Mouse (Mus musculus) ES-Bruce4 (cell line): ENCODE measurements around the gene Themis2. TPM values are rescaled to one million over a fixed set of nuclear protein-coding genes. Genes with fewer than 3 reads are reported as not detected.
"Not testable (repeated sequence)": the region's sequence is repeated elsewhere in the genome, so short reads cannot be mapped to it uniquely, and the experiment has no call there.

Experiments
- H3K27ac ChIP-seq: 2 replicates; pipeline ENCODE4 v1.5.1; 2012; ENCODE audit warnings: low read length, inconsistent platforms; ENCODE audit not compliant: insufficient read depth
- H3K27me3 ChIP-seq: 2 replicates; pipeline ENCODE4 v1.6.1; 2012; ENCODE audit warnings: mild to moderate bottlenecking, low read length, inconsistent platforms; ENCODE audit not compliant: control insufficient read depth, poor library complexity, insufficient read depth, severe bottlenecking
- H3K36me3 ChIP-seq: 2 replicates; pipeline ENCODE4 v1.6.1; 2012; ENCODE audit warnings: inconsistent platforms, mild to moderate bottlenecking, low read length, moderate library complexity; ENCODE audit not compliant: control insufficient read depth, poor library complexity, insufficient read depth, severe bottlenecking
- H3K4me1 ChIP-seq: one replicate; pipeline ENCODE4 v1.8.1; 2011; ENCODE audit warnings: low read length; ENCODE audit not compliant: control insufficient read depth, insufficient read depth
- H3K4me3 ChIP-seq: 2 replicates; pipeline ENCODE4 v1.5.1; 2011; ENCODE audit warnings: low read depth, mild to moderate bottlenecking, low read length
- H3K9ac ChIP-seq: 2 replicates; pipeline ENCODE4 v1.6.1; 2012; ENCODE audit warnings: low read depth, mild to moderate bottlenecking, inconsistent platforms; ENCODE audit not compliant: poor library complexity, severe bottlenecking
- H3K9me3 ChIP-seq: replicated peaks from 2 replicates; pipeline ENCODE4 v1.6.1; 2012; ENCODE audit warnings: mild to moderate bottlenecking, low read length, inconsistent platforms; ENCODE audit not compliant: control insufficient read depth, poor library complexity, insufficient read depth, severe bottlenecking
- CTCF ChIP-seq: IDR thresholded peaks from one replicate; pipeline ENCODE4 v1.8.1; 2011; ENCODE audit warnings: low read depth, low read length
- EP300 ChIP-seq: IDR thresholded peaks from 2 replicates; pipeline ENCODE4 v1.6.1; 2011; ENCODE audit warnings: low read depth, low read length; ENCODE audit not compliant: insufficient read depth
- POLR2A ChIP-seq: IDR thresholded peaks from one replicate; pipeline ENCODE4 v1.8.1; 2011; ENCODE audit warnings: low read length; ENCODE audit not compliant: insufficient read depth
- polyA plus RNA-seq: library from polyadenylated mRNA; stranded (reverse); fragments of >200 nt; gene quantifications from 2 replicates; pipeline ENCODE4 v1.2.4, GENCODE M21; 2011; ENCODE audit warnings: low read depth; ENCODE audit not compliant: missing spikeins, insufficient read depth, insufficient read length

The Themis2 gene
- polyA plus RNA-seq, 1 experiment = 0.84 TPM

GRCm38 (mm10) chr4:132795171-132795570 is 1.0 kb downstream of the Themis2 start:
- Histone ChIP-seq H3K4me1 (no peaks in the 10 kb centered on the region), H3K27ac (no peak overlapping the region), H3K27me3 (no peaks in the 10 kb centered on the region), H3K36me3 (no peaks in the 10 kb centered on the region), H3K4me3 (no peak overlapping the region), H3K9me3 (no peaks in the 10 kb centered on the region), H3K9ac (no peak overlapping the region)
- TF ChIP-seq CTCF (no peak), POLR2A (no peak)

GRCm38 (mm10) chr4:132794760-132795159 is 1.4 kb downstream of the Themis2 start:
- TF ChIP-seq CTCF = no peak
- no peak for TF ChIP-seq POLR2A
- no peak for TF ChIP-seq EP300
- Histone ChIP-seq H3K9ac (no peak overlapping the region), H3K4me1 (no peaks in the 10 kb centered on the region), H3K4me3 (no peak overlapping the region), H3K9me3 (no peaks in the 10 kb centered on the region), H3K36me3 (no peaks in the 10 kb centered on the region), H3K27ac (no peak overlapping the region), H3K27me3 (no peaks in the 10 kb centered on the region)

- Histone ChIP-seq H3K36me3 (no peaks in the 10 kb centered on the region), H3K4me1 (no peaks in the 10 kb centered on the region), H3K27ac (no peak overlapping the region), H3K4me3 (no peak overlapping the region), H3K9me3 (no peaks in the 10 kb centered on the region), H3K27me3 (no peaks in the 10 kb centered on the region), H3K9ac (no peak overlapping the region)
- TF ChIP-seq EP300 (no peak), POLR2A (no peak), CTCF (no peak)
Measured at GRCm38 (mm10) chr4:132794028-132794427, 2.2 kb downstream of the Themis2 start.

GRCm38 (mm10) chr4:132793322-132794004 is 2.7 kb downstream of the Themis2 start:
- not testable (repeated sequence) for H3K4me1 ChIP-seq, H3K9ac ChIP-seq, H3K36me3 ChIP-seq, H3K9me3 ChIP-seq, H3K4me3 ChIP-seq, H3K27ac ChIP-seq, H3K27me3 ChIP-seq

DNA sequence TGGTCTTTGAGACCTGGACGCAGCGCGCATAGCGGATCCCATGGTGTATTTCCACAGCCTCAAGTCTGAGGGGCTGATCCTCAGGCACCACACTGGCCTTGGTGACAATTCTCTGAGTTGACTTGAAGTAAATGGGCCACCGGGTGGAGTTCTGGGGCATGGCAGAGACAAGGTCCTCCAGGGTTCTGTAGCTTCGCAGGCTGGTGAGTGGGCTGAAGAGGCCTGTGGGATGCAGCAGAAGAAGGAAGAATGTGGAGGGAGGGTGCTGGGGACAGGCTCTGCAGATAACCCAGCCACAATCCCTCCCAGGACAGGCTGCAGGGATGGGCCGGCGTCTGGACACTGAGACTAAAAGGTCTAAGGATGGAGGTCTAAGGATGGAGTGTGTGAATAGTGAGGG is 6.5 kb downstream of the Themis2 start:
- Histone ChIP-seq H3K9ac (no peak overlapping the region), H3K36me3 (no peaks in the 10 kb centered on the region), H3K9me3 (no peaks in the 10 kb centered on the region), H3K4me3 (no peak overlapping the region), H3K4me1 (no peaks in the 10 kb centered on the region), H3K27ac (no peak overlapping the region), H3K27me3 (no peaks in the 10 kb centered on the region)
- TF ChIP-seq EP300 (no peak), POLR2A (no peak), CTCF (no peak)

DNA sequence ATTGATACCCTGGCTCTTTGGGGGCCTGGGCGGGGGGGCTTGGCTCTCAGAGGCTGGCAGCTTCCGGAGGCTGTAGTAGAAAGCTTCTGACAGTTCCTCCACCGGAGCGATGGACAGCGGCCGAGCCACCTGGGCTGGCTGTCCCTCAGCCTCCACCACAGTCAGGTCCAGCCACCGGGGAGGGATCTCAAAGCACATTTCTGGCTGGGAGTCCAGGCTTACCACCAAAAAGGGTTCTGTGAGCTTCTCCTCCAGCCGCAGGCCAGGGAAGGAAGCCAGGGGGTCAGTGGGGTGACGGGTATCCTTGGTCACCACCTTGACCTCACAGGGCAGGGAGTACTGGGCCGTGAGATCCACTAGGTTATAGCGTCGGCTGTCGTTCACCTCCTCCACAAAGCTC is 11.0 kb downstream of the Themis2 start:
- Histone ChIP-seq H3K4me3 (no peak overlapping the region), H3K4me1 (no peaks in the 10 kb centered on the region), H3K27me3 (no peaks in the 10 kb centered on the region), H3K27ac (no peak overlapping the region), H3K9ac (no peak overlapping the region), H3K9me3 (no peaks in the 10 kb centered on the region), H3K36me3 (no peaks in the 10 kb centered on the region)
- TF ChIP-seq EP300 (no peak), POLR2A (no peak), CTCF (no peak)
